Mouse (Mus musculus) megakaryocyte, embryonic 14.5 days (primary cell): ENCODE results near the gene Vamp5. TPM values are rescaled to one million over a fixed set of nuclear protein-coding genes. Genes with fewer than 3 reads are reported as not detected.
A peak's percentile ranks its signal among the peaks of the same experiment; 100 is the strongest.

Experiments used
- H3K27me3 ChIP-seq: replicated peaks from 2 replicates; pipeline ENCODE3; 2012; ENCODE audit warnings: inconsistent platforms
- H3K36me3 ChIP-seq: replicated peaks from 2 replicates; pipeline ENCODE3; 2012; ENCODE audit warnings: low read length, inconsistent platforms, mixed read lengths
- H3K4me1 ChIP-seq: 2 replicates; pipeline ENCODE4 v1.6.1; 2012; ENCODE audit warnings: inconsistent platforms
- H3K4me3 ChIP-seq: replicated peaks from 2 replicates; pipeline ENCODE3; 2012; ENCODE audit warnings: moderate library complexity, mild to moderate bottlenecking, inconsistent platforms
- H3K9me3 ChIP-seq: 2 replicates; pipeline ENCODE4 v1.6.1; 2012; ENCODE audit warnings: inconsistent platforms
- FLI1 ChIP-seq: IDR thresholded peaks from 2 replicates; pipeline ENCODE4 v1.6.1; 2012; ENCODE audit warnings: low read length, inconsistent platforms, mixed read lengths
- GATA1 ChIP-seq: IDR thresholded peaks from 3 replicates; pipeline ENCODE4 v1.6.1; 2012; ENCODE audit warnings: mixed read lengths, low read length, inconsistent platforms, borderline replicate concordance
- polyA plus RNA-seq: library from polyadenylated mRNA; stranded (reverse); fragments of >175 nt; gene quantifications from 2 replicates; pipeline ENCODE4 v1.2.3, GENCODE M21; 2012; ENCODE audit warnings: low replicate concordance; ENCODE audit not compliant: insufficient read depth

Vamp5 gene
- 12.5 and 61.7 TPM in 2 replicates for polyA plus RNA-seq

DNA sequence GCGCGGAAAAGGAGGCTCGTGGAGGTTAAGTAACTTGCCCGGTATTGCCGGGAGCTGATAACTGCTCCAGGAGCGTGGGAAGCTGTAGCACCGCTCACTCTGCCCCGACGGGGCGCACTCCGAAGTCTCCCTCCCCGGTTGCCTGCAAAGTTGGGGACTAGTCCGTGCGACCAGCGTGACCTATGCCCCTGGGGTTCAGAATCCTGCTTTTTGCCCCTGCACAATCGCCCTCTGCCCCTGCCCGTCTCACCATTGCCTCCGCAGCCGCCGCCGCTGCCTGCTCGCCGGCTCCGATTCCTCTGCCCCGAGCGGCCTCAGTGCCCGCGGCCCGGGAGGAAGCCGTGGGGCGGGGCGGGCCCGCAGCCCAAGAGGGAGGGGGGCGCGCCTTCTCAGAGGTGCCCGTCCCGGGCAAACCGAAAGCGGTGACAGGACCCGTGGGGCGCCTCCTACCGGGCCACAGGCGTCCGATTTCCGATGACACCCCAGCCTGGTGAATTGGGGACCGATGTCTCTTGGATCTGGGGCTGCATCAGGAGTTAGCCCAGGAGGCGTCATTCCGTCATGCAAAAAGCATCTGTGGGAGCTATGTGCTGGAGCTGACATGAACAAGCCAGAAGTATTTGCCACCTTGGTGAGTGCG is at the start of gene Vamp5:
Gene Vamp5, minus strand, starts transcription at position 338 of the 640 bp plus-strand sequence.
- Histone ChIP-seq H3K36me3 (peaks cover 54% of the 10 kb centered on the region), H3K9me3 (no peaks in the 10 kb centered on the region), H3K4me1 (peaks cover 86% of the 10 kb centered on the region), H3K4me3 (peak within 1 kb of the TSS; percentile 98), H3K27me3 (no peaks in the 10 kb centered on the region)
- no peak for TF ChIP-seq FLI1
- TF ChIP-seq GATA1 = no peak

DNA sequence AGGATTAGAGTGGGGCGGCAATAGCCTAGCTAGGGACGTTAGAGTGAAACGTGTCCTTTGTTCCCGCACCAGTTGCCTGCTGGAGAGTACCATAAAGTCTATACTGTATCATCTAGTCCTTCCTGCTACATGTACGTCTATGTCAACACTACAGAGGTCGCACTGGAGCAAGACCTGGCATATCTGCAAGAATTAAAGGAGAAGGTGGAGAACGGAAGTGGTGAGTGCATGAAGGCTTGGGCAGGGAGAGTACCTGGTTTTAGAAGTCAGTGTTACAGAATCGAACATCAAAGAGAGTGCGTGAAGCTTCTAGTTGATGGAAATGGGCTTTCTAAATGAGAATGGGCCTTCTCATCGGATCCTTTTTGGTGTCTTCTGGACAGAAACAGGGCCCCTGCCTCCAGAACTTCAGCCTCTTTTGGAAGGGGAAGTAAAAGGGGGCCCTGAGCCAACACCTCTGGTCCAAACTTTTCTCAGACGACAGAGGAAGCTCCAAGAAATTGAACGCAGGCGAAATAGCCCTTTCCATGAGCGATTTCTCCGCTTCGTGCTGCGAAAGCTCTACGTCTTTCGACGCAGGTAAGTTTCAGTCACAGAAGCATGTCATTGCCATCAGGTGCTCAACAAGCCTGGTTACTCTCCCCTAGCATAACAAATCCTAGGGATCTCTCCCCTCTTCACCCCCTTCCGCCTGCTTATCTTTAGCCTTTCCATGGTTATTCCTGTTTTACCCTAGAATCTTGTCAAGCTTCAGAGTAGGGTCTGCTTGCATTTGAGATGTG is 49.0 kb upstream of the Vamp5 start:
- Histone ChIP-seq H3K36me3 (peaks cover 96% of the 10 kb centered on the region), H3K4me3 (no peak overlapping the region)
- TF ChIP-seq GATA1 (no peak), FLI1 (no peak)

DNA sequence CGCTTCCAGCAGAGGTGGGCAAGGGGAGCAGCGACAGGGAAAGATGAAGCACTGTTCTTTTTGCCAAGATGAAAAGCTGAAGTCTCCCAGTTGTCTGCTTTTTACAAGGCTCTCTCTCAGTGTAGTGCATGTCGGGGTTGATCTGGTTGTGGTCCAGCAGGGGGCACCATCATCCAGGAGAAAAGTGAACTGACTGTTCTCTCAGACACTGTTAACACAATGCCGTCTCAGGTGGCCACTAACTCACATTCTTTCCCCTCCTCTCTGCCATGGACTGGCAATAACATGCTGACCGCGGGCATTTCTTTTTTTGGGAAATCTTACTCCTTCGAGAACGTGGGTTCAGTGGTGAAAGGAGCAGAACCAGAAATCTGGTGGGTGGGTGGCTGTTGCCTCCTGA is 47.8 kb upstream of the Vamp5 start:
- peaks cover 99% of the 10 kb centered on the region for H3K36me3 ChIP-seq
- TF ChIP-seq GATA1 (no peak), FLI1 (no peak)

More for the DNA sequence above, 49.0 kb upstream of the Vamp5 start:
- Histone ChIP-seq H3K4me1 (peaks cover 28% of the 10 kb centered on the region), H3K9me3 (peaks cover 20% of the 10 kb centered on the region), H3K27me3 (no peaks in the 10 kb centered on the region)

DNA sequence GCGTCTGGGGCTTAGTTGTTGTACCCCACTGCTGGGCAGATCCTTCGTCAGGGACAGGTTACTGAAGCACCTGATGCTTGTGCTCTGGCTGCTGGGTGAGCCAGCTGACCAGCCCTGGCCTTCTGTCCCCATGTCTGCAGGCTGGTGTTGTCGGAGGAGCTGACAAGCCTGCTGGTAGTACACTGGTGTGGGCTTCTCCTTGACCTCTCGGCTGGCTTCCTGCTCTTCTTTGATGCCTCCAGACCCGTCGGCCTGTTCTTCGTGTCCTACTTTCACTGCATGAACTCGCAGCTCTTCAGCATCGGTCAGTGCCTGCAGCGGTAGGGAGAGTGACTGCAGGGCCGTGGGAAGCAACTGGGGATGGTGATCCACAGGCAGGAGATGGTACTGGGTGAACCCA is 45.4 kb upstream of the Vamp5 start:
- H3K4me1 ChIP-seq = 0 out of 2 replicates have a peak, but pooled peaks cover under 1% of the 10 kb centered on the region
- H3K4me3 ChIP-seq = no peak overlapping the region
- no peak for TF ChIP-seq FLI1
- no peak for TF ChIP-seq GATA1
- H3K9me3 ChIP-seq = peaks cover 20% of the 10 kb centered on the region
- no peaks in the 10 kb centered on the region for H3K27me3 ChIP-seq
- H3K36me3 ChIP-seq = peaks cover 99% of the 10 kb centered on the region

More for the DNA sequence above, 47.8 kb upstream of the Vamp5 start:
- Histone ChIP-seq H3K9me3 (peaks cover 20% of the 10 kb centered on the region), H3K4me1 (peaks cover 23% of the 10 kb centered on the region), H3K4me3 (no peak overlapping the region), H3K27me3 (no peaks in the 10 kb centered on the region)

DNA sequence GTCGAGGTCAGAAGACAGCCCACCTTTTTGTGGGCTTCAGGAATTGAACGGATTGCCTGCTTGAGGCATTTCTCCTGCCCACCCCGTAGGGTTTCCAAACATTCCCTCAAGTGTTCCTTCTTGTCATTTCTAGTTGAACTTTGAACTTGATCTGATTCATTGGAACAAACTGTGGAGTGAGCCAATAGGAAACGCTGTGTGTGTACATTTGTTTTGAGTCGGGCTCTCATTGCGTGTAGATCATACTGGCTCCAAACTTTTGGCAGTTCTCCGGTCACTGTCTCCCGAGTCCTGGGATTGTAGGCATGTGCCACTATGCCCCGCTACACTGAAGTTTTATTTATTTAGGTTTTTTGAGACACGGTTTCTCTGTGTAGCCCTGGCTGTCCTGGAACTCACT is 40.6 kb upstream of the Vamp5 start:
- Histone ChIP-seq H3K4me3 (no peak overlapping the region), H3K36me3 (peaks cover 97% of the 10 kb centered on the region), H3K27me3 (no peaks in the 10 kb centered on the region), H3K4me1 (peaks cover 34% of the 10 kb centered on the region), H3K9me3 (peaks cover 14% of the 10 kb centered on the region)
- TF ChIP-seq GATA1 = no peak
- TF ChIP-seq FLI1 = no peak

DNA sequence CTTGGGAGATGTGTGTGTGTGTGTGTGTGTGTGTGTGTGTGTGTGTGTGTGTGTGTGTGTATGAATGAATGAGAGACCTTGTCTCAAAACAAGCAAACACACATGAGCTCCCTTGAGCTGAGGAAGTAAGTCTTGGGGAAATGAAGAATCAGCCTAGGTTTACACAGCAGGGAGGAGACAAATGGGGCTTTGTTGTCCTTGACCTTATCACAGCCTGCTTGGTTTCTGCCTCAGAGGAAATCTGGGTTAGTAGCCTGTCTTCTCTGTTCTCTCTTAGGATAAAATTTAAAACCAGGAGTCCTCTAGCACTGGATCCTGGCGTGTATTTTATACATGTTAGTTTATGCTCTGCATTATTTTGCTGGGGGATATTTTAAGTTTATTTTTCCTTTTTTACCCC is 39.5 kb upstream of the Vamp5 start:
- peaks cover 90% of the 10 kb centered on the region for H3K36me3 ChIP-seq

DNA sequence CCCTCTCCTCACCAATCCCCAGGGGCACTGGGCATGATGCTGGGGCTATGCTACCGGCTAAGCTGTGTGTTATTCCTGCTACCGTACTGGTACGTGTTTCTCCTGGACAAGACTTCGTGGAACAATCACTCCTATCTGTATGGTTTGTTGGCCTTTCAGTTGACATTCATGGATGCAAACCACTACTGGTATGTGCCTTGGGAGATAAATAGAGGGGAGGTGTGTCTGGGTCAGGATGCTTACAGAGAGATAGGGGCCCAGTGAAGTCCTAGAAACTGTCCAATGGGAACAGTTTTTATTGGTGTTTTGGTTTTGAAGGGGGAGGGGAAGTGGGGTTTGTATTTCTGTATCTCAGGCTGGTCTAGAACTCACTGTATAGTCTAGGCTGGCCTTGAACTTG is 38.0 kb upstream of the Vamp5 start:
- TF ChIP-seq GATA1 (no peak), FLI1 (no peak)
- peaks cover 57% of the 10 kb centered on the region for H3K4me1 ChIP-seq

More for the DNA sequence above, 39.5 kb upstream of the Vamp5 start:
- Histone ChIP-seq H3K4me1 (peaks cover 45% of the 10 kb centered on the region), H3K4me3 (no peak overlapping the region), H3K27me3 (no peaks in the 10 kb centered on the region), H3K9me3 (peaks cover 3% of the 10 kb centered on the region; the same call in 1 of the 2 replicates)
- TF ChIP-seq GATA1 (no peak), FLI1 (no peak)

DNA sequence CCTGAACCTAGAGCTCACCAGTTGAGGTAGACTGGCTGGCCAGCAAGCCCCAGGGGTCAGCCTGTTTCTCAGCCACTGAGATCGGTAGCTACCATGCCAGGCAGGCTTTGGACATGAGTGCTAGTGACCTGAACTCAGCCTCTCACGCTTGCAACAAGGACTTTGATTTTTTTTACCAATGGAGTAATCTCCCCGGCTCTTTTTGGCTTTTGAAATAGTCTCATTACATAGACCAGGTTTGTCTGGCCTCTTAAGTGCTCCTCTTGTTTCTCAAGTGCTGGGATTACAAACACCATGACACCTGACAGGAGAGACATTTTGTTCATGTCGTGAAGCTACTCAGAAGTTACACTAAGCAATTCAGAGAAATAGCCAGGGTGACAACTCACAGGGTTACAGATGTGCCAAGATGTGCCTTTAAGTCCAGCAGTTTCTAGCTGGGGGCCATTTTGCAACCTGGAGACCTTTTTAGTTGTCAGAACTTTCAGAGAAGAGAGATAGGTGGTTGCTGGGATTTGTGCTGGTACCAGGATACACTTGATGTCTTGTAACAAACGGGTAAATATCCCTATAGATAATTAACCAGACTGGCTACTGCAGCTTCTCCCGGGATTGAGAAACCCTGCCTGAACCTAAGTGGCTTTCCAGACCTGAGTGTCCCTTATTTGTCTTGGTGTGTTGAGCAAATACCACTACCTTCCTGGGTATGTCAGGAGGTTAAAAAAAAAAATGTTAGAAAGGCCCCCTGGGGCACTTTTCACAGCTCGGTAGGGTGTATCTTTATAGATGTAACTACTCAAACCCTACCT is 35.9 kb upstream of the Vamp5 start:
- Histone ChIP-seq H3K27me3 (no peaks in the 10 kb centered on the region), H3K4me1 (peaks cover 57% of the 10 kb centered on the region), H3K9me3 (no peaks in the 10 kb centered on the region), H3K36me3 (peaks cover 54% of the 10 kb centered on the region), H3K4me3 (no peak overlapping the region)
- TF ChIP-seq FLI1 (no peak), GATA1 (no peak)

More for the DNA sequence above, 38.0 kb upstream of the Vamp5 start:
- no peaks in the 10 kb centered on the region for H3K27me3 ChIP-seq
- H3K4me3 ChIP-seq = no peak overlapping the region
- H3K36me3 ChIP-seq = peaks cover 75% of the 10 kb centered on the region
- no peaks in the 10 kb centered on the region for H3K9me3 ChIP-seq

DNA sequence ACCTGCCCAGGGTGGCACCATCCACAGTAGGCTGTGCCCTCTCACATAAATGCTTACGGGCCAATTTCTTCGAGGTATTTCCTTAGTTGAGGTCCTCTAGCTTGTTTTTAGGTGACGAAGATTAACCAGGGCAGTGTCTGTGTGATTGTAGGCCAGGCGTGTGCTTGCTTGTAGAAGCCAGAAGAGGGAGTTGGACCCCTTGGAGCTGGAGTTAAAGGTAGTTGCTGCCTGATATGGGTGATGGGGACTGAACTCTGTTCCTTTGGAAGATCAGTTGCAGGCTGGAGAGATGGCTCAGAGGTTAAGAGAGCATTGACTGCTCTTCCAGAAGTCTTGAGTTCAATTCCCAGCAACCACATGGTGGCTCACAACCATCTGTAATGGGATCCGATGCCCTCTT is 34.9 kb upstream of the Vamp5 start:
- no peaks in the 10 kb centered on the region for H3K9me3 ChIP-seq
- peak overlapping the region; percentile 99 for H3K4me3 ChIP-seq
- no peaks in the 10 kb centered on the region for H3K27me3 ChIP-seq
- TF ChIP-seq FLI1 = no peak
- no peak for TF ChIP-seq GATA1
- peaks cover 61% of the 10 kb centered on the region for H3K4me1 ChIP-seq
- peaks cover 44% of the 10 kb centered on the region for H3K36me3 ChIP-seq
